Mouse (Mus musculus): ENCODE results near the gene 4930426L09Rik. TPM values are rescaled to one million over a fixed set of nuclear protein-coding genes. Genes with fewer than 3 reads are reported as not detected.

Gene 4930426L09Rik
- total RNA-seq, 2 experiments from 2014 or later, result 1.1 to 1.4 TPM

GRCm38 (mm10) chr2:18970461-18970860 lies 27.7 kb upstream of the 4930426L09Rik start:
- DNase-seq (ENCODE audit: low spot score in 2 of 2), result no peak

- DNase-seq (ENCODE audit: low spot score in 2 of 2), result no peak
These were observed 26.6 kb upstream of the 4930426L09Rik start for GRCm38 (mm10) chr2:18971564-18971963.

GRCm38 (mm10) chr2:18974882-18975645 lies 23.1 kb upstream of the 4930426L09Rik start:
- DNase-seq (ENCODE audit: low spot score in 2 of 2), result no peak

- no peak for DNase-seq (ENCODE audit: low spot score in 2 of 2)
These were observed 22.0 kb upstream of the 4930426L09Rik start for GRCm38 (mm10) chr2:18976175-18976574.

- DNase-seq (ENCODE audit: low spot score in 2 of 2), result no peak
These were observed 20.8 kb upstream of the 4930426L09Rik start for GRCm38 (mm10) chr2:18977201-18977805.

- no peak for DNase-seq (ENCODE audit: low spot score in 2 of 2)
These were observed 19.1 kb upstream of the 4930426L09Rik start for GRCm38 (mm10) chr2:18979046-18979445.

- no peak for DNase-seq (ENCODE audit: low spot score in 2 of 2)
These were observed 18.5 kb upstream of the 4930426L09Rik start for GRCm38 (mm10) chr2:18979675-18980074.

GRCm38 (mm10) chr2:18982581-18982980 lies 15.6 kb upstream of the 4930426L09Rik start:
- no peak for DNase-seq (ENCODE audit: low spot score in 2 of 2)

GRCm38 (mm10) chr2:18983546-18983945 lies 14.6 kb upstream of the 4930426L09Rik start:
- no peak for DNase-seq (ENCODE audit: low spot score in 2 of 2)

- no peak for DNase-seq (ENCODE audit: low spot score in 2 of 2)
These were observed 13.9 kb upstream of the 4930426L09Rik start for GRCm38 (mm10) chr2:18984095-18984847.

- DNase-seq (ENCODE audit: low spot score in 2 of 2), result no peak
These were observed 12.6 kb upstream of the 4930426L09Rik start for GRCm38 (mm10) chr2:18985506-18985905.

GRCm38 (mm10) chr2:18988885-18989284 lies 9.3 kb upstream of the 4930426L09Rik start:
- DNase-seq (ENCODE audit: low spot score in 2 of 2), result no peak

GRCm38 (mm10) chr2:18992512-18993510 lies 5.3 kb upstream of the 4930426L09Rik start:
- DNase-seq (ENCODE audit: low spot score in 2 of 2), result no peak

GRCm38 (mm10) chr2:18996451-18997211 lies 1.5 kb upstream of the 4930426L09Rik start:
- no peak for DNase-seq (ENCODE audit: low spot score in 2 of 2)

- DNase-seq (ENCODE audit: low spot score in 2 of 2), result peak; percentile 30 to 38
These were observed 664 bp upstream of the 4930426L09Rik start for GRCm38 (mm10) chr2:18997387-18997971.

- no peak for DNase-seq (ENCODE audit: low spot score in 2 of 2)
These were observed 1.3 kb downstream of the 4930426L09Rik start for GRCm38 (mm10) chr2:18999395-18999794.

- DNase-seq (ENCODE audit: low spot score in 2 of 2), result no peak
These were observed 6.7 kb downstream of the 4930426L09Rik start for GRCm38 (mm10) chr2:19004801-19005200.

- DNase-seq (ENCODE audit: low spot score in 2 of 2), result no peak
These were observed 8.0 kb downstream of the 4930426L09Rik start for GRCm38 (mm10) chr2:19006124-19006523.

GRCm38 (mm10) chr2:19007580-19007979 lies 9.4 kb downstream of the 4930426L09Rik start:
- no peak for DNase-seq (ENCODE audit: low spot score in 2 of 2)

Data from adrenal gland, postnatal 4 days (tissue).